Mouse (Mus musculus): ENCODE results near the gene Vipas39. TPM values are rescaled to one million over a fixed set of nuclear protein-coding genes. Genes with fewer than 3 reads are reported as not detected.
"Not testable (repeated sequence)": the region's sequence is repeated elsewhere in the genome, so short reads cannot be mapped to it uniquely, and the experiment has no call there.

The Vipas39 gene
- polyA plus RNA-seq, 1 experiment, result 58.2 TPM

DNA sequence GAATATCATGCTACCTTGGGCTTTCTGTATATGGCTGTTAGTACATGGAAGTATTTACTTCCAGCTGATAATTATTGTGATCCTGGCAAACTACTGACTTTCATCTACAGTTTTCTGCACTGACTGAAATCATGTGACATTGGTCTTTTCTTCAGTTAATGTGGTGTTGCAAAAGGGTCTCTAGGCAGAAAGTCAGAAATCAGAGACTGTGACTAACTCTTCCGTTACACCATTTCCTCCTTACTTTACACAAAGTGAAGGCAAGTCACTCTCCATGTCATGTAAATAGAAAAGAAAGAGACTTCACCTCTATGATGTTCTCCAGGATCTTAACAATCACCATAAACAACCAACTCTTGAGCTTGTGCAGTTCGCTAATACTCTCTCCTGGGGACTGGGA lies 36.4 kb downstream of the Vipas39 start:
- DNase-seq, result no peak
- TF ChIP-seq POLR2A (IDR thresholded peaks at IDR 0.05; ENCODE audit: borderline replicate concordance, insufficient read depth, low read length) (no peak), CTCF (IDR thresholded peaks at IDR 0.05; ENCODE audit: borderline replicate concordance, insufficient read depth, low read depth, low read length) (no peak)
- no peaks in the 10 kb centered on the region for H3K27me3 ChIP-seq (ENCODE audit: control insufficient read depth, insufficient read depth, low read length)
- 92% methylated on average over 2 of the region's 2 CpGs for WGBS
- no peak overlapping the region for H3K27ac ChIP-seq (ENCODE audit: insufficient read depth, low read length)
- no peak overlapping the region for H3K4me3 ChIP-seq (replicated peaks; ENCODE audit: insufficient read depth, low read depth, low read length)
- no peaks in the 10 kb centered on the region for H3K4me1 ChIP-seq (ENCODE audit: control insufficient read depth, insufficient read depth, low read length)

DNA sequence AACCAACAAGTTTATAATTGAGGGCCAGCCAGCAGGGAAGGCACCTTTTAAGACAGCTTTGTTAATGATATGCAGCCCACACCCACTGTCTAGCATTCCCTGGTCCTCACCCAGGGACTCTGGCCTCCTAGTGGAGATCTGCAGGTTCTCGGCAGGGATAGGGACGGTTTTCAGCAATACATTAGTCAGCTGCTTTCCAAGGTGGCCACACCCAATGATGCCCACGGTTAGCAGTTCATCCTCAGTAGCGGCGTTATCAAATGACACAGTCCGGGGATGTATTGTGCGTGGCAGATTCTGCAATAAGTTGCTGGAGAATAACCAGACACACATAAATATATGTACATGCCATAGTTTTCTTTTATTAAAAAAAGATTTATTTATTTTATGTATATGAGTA lies 39.3 kb downstream of the Vipas39 start:
- H3K4me3 ChIP-seq (replicated peaks; ENCODE audit: insufficient read depth, low read depth, low read length), result no peak overlapping the region
- TF ChIP-seq CTCF (IDR thresholded peaks at IDR 0.05; ENCODE audit: borderline replicate concordance, insufficient read depth, low read depth, low read length), result no peak
- no peak for TF ChIP-seq POLR2A (IDR thresholded peaks at IDR 0.05; ENCODE audit: borderline replicate concordance, insufficient read depth, low read length)

DNA sequence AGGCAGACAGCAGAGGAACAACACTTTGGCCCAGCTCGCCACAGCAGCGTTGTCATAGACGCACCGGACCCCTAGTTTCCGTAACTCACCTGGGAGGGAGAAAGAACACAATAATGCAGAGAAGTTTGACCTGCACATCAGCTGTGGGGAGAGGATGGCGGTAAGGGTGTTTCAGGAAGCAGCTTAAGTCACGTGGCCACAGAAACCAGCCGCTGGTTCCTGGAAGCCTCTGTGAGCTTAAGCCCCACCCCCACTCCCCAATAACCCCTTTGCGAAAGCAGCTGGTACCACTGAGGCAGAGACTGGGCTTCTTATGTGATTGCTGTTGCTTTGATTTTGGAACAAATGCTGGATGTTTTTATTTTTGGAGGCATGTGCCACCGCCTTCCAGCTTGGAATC lies 41.1 kb downstream of the Vipas39 start:
- WGBS, result 82% methylated on average over 10 of the region's 10 CpGs
- no peaks in the 10 kb centered on the region for H3K27me3 ChIP-seq (ENCODE audit: control insufficient read depth, insufficient read depth, low read length)
- H3K4me1 ChIP-seq (ENCODE audit: control insufficient read depth, insufficient read depth, low read length), result no peaks in the 10 kb centered on the region
- no peak for DNase-seq
- no peak overlapping the region for H3K27ac ChIP-seq (ENCODE audit: insufficient read depth, low read length)
- no peak overlapping the region for H3K4me3 ChIP-seq (replicated peaks; ENCODE audit: insufficient read depth, low read depth, low read length)
- TF ChIP-seq CTCF (IDR thresholded peaks at IDR 0.05; ENCODE audit: borderline replicate concordance, insufficient read depth, low read depth, low read length) (no peak), POLR2A (IDR thresholded peaks at IDR 0.05; ENCODE audit: borderline replicate concordance, insufficient read depth, low read length) (no peak)

More for the DNA sequence above, 39.3 kb downstream of the Vipas39 start:
- 76% methylated on average over 7 of the region's 7 CpGs for WGBS
- H3K4me1 ChIP-seq (ENCODE audit: control insufficient read depth, insufficient read depth, low read length), result no peaks in the 10 kb centered on the region
- no peaks in the 10 kb centered on the region for H3K27me3 ChIP-seq (ENCODE audit: control insufficient read depth, insufficient read depth, low read length)
- H3K27ac ChIP-seq (ENCODE audit: insufficient read depth, low read length), result no peak overlapping the region
- no peak for DNase-seq

DNA sequence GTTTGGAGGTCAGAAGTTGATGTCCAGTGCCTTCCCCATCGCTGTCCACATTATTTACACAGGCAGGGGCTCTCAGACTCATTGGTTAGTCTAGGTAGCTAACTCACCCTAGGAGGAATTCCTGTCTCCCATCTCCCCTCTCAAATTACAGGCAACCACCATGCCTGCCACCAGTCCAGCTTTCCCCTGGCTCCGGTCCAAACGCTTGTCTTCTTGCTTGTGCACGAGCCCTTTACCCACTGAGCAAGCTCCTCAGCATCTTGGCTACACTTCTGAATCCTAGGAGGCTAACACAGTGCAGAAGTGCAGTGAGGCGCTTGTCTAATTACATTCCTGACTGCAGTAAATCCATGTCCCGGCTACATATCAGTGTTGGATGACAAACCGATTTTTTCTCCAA lies 46.7 kb downstream of the Vipas39 start:
- WGBS, result 22% methylated on average over 7 of the region's 7 CpGs

DNA sequence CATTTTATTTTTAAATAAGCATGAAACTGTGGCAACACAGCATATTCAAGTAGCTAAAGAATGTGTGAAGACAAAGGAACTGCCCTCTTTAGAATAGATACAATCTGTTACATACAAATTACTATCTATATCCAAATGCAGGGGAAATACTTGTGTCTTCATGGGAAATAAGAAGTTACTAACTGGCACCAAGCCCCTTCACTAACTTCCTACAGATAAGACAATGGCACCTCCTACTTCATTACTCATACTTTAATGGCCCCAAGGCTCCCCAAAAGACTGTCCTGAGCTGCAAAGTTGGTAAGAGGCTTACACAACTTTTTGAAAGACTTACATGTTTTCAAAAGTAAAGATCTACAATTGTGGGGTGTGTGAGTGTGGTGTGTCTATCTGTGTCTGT lies 48.5 kb downstream of the Vipas39 start:
- TF ChIP-seq CTCF (IDR thresholded peaks at IDR 0.05; ENCODE audit: borderline replicate concordance, insufficient read depth, low read depth, low read length) (no peak), POLR2A (IDR thresholded peaks at IDR 0.05; ENCODE audit: borderline replicate concordance, insufficient read depth, low read length) (no peak)
- Histone ChIP-seq H3K27me3 (ENCODE audit: control insufficient read depth, insufficient read depth, low read length) (no peaks in the 10 kb centered on the region), H3K4me3 (replicated peaks; ENCODE audit: insufficient read depth, low read depth, low read length) (no peak overlapping the region), H3K27ac (ENCODE audit: insufficient read depth, low read length) (no peak overlapping the region), H3K4me1 (ENCODE audit: control insufficient read depth, insufficient read depth, low read length) (no peaks in the 10 kb centered on the region)
- no peak for DNase-seq

More for the DNA sequence above, 46.7 kb downstream of the Vipas39 start:
- H3K4me3 ChIP-seq (replicated peaks; ENCODE audit: insufficient read depth, low read depth, low read length), result no peak overlapping the region
- H3K27ac ChIP-seq (ENCODE audit: insufficient read depth, low read length), result no peak overlapping the region
- no peak for DNase-seq
- TF ChIP-seq CTCF (IDR thresholded peaks at IDR 0.05; ENCODE audit: borderline replicate concordance, insufficient read depth, low read depth, low read length) (no peak), POLR2A (IDR thresholded peaks at IDR 0.05; ENCODE audit: borderline replicate concordance, insufficient read depth, low read length) (no peak)
- no peaks in the 10 kb centered on the region for H3K4me1 ChIP-seq (ENCODE audit: control insufficient read depth, insufficient read depth, low read length)
- no peaks in the 10 kb centered on the region for H3K27me3 ChIP-seq (ENCODE audit: control insufficient read depth, insufficient read depth, low read length)

DNA sequence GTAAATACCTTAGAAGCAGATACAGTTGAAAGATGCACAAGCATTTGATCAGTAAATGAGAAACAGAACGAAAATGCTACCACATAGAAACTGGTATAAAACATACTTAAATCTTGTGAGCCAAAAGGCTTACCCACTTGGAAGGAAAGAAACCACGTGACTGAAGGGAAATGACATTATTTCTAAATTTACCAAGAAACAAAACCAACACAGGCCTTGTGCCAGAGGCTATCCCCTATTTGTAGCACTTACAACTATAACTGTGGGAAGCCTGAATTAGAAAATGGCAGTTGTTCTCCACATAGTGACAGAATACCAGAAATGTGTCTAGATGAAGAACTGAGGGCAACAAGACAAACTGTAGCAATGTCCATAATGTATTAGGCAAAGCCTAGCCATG lies 50.0 kb downstream of the Vipas39 start:
- Histone ChIP-seq H3K27ac (ENCODE audit: insufficient read depth, low read length) (no peak overlapping the region), H3K4me3 (replicated peaks; ENCODE audit: insufficient read depth, low read depth, low read length) (no peak overlapping the region), H3K4me1 (ENCODE audit: control insufficient read depth, insufficient read depth, low read length) (no peaks in the 10 kb centered on the region), H3K27me3 (ENCODE audit: control insufficient read depth, insufficient read depth, low read length) (no peaks in the 10 kb centered on the region)
- 66% methylated on average over 2 of the region's 2 CpGs for WGBS
- TF ChIP-seq CTCF (IDR thresholded peaks at IDR 0.05; ENCODE audit: borderline replicate concordance, insufficient read depth, low read depth, low read length) (no peak), POLR2A (IDR thresholded peaks at IDR 0.05; ENCODE audit: borderline replicate concordance, insufficient read depth, low read length) (no peak)
- no peak for DNase-seq

DNA sequence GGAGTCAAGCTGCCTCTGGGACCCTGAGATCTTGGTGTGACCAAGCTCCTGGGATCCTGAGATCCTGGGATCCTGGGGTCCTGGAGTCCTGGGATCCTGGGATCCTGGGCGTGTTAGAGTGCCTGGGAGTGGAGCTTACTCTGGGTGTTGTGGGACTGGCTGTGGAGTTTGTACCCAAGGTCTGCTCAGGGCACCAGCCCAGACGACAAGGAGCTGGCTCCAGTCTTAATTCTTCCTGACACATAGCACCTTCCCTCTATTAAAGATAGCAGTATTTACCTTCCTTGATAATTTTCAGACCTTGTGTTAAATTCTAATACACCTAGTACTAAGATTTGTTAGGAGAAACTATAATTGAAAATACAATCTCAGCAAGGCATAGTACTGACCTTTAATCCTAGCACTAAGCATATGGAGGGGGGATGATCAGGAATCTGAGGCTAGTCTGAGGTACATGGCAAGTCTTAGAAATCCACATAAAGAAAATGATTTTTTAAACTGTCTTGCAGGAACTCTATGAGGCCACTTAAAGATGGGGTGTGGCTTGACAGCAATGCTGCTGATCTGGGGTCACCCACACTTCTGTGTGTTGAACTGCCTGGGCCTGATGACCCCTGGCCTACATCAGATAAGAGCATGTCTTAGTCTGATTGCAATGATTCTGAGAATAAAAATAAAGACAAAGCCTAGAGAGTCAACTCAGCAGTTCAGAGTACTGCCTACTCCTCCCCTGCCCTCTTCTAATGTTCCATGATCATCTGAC lies 53.0 kb downstream of the Vipas39 start:
- 65% methylated on average over 2 of the region's 2 CpGs for WGBS
- no peak overlapping the region for H3K27ac ChIP-seq (ENCODE audit: insufficient read depth, low read length)
- no peak for TF ChIP-seq POLR2A (IDR thresholded peaks at IDR 0.05; ENCODE audit: borderline replicate concordance, insufficient read depth, low read length)
- TF ChIP-seq CTCF (IDR thresholded peaks at IDR 0.05; ENCODE audit: borderline replicate concordance, insufficient read depth, low read depth, low read length), result no peak
- no peak overlapping the region for H3K4me3 ChIP-seq (replicated peaks; ENCODE audit: insufficient read depth, low read depth, low read length)
- H3K4me1 ChIP-seq (ENCODE audit: control insufficient read depth, insufficient read depth, low read length), result no peaks in the 10 kb centered on the region
- no peak for DNase-seq
- no peaks in the 10 kb centered on the region for H3K27me3 ChIP-seq (ENCODE audit: control insufficient read depth, insufficient read depth, low read length)

DNA sequence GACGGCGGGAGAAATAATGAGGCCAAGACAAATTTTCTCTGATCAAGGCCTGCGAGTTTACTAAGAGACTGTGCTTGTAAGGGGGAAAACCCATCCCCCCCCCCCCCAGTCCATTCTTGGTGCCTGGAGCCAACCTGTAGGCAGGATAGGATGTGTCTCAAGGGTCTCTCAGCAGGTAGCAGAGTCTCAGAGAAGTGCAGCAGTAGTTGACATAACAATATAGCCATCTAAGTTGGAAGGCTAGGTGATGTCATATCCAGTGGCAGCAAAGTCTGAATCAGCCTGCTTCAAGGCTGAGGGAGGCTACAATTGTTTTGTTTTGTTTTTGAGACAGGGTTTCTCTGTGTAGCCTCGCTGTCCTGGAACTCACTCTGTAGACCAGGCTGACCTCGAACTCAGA lies 60.3 kb downstream of the Vipas39 start:
- DNase-seq; H3K4me1 ChIP-seq (ENCODE audit: control insufficient read depth, insufficient read depth, low read length); H3K27me3 ChIP-seq (ENCODE audit: control insufficient read depth, insufficient read depth, low read length); H3K4me3 ChIP-seq (replicated peaks; ENCODE audit: insufficient read depth, low read depth, low read length); H3K27ac ChIP-seq (ENCODE audit: insufficient read depth, low read length): not testable (repeated sequence)
- 90% methylated on average over 5 of the region's 5 CpGs for WGBS
